Mouse (Mus musculus): ENCODE measurements around the gene Hist1h4d. TPM values are rescaled to one million over a fixed set of nuclear protein-coding genes. Genes with fewer than 3 reads are reported as not detected.
A peak's percentile ranks its signal among the peaks of the same experiment; 100 is the strongest.

The Hist1h4d gene
- total RNA-seq, 2 experiments from 2014 or later: 51.2 to 52.9 TPM

GRCm38 (mm10) chr13:23593051-23593770 lies 11.8 kb downstream of the Hist1h4d start:
- no peak for DNase-seq

GRCm38 (mm10) chr13:23595185-23595584 lies 13.8 kb downstream of the Hist1h4d start:
- no peak for DNase-seq

- DNase-seq: no peak
Measured at GRCm38 (mm10) chr13:23595622-23596372, 14.4 kb downstream of the Hist1h4d start.

- peak; percentile 76 to 91 for DNase-seq
Measured at GRCm38 (mm10) chr13:23597957-23598356, 16.6 kb downstream of the Hist1h4d start.

GRCm38 (mm10) chr13:23603182-23603699 lies 21.8 kb downstream of the Hist1h4d start:
- DNase-seq: no peak

- DNase-seq: no peak
Measured at GRCm38 (mm10) chr13:23604452-23604851, 23.1 kb downstream of the Hist1h4d start.

GRCm38 (mm10) chr13:23605052-23605451 lies 23.7 kb downstream of the Hist1h4d start:
- no peak for DNase-seq

GRCm38 (mm10) chr13:23609209-23609608 lies 27.8 kb downstream of the Hist1h4d start:
- no peak for DNase-seq

GRCm38 (mm10) chr13:23609844-23610243 lies 28.4 kb downstream of the Hist1h4d start:
- DNase-seq: no peak

- DNase-seq: no peak
Measured at GRCm38 (mm10) chr13:23610393-23610792, 29.0 kb downstream of the Hist1h4d start.

- no peak for DNase-seq
Measured at GRCm38 (mm10) chr13:23611638-23612037, 30.2 kb downstream of the Hist1h4d start.

- no peak for DNase-seq
Measured at GRCm38 (mm10) chr13:23620056-23620732, 38.8 kb downstream of the Hist1h4d start.

GRCm38 (mm10) chr13:23620733-23621531 lies 39.5 kb downstream of the Hist1h4d start, which contains the start of gene Hist1h2be:
Gene Hist1h2be (minus strand): TSS chr13:23621124.
- DNase-seq: peak; percentile 79 to 87

- peak; percentile 84 to 90 for DNase-seq
Measured at GRCm38 (mm10) chr13:23621532-23622174, 40.3 kb downstream of the Hist1h4d start.

- peak; percentile 92 to 93 for DNase-seq
Measured at GRCm38 (mm10) chr13:23622175-23622671, 40.8 kb downstream of the Hist1h4d start, which contains the start of gene Hist1h1e. Gene Hist1h1e (minus strand): TSS chr13:23622558.

GRCm38 (mm10) chr13:23622861-23623450 lies 41.6 kb downstream of the Hist1h4d start:
- DNase-seq: peak in 1 of 2 experiments; percentile 44

GRCm38 (mm10) chr13:23630653-23631052 lies 49.3 kb downstream of the Hist1h4d start:
- no peak for DNase-seq

Measured in heart, adult 18-20 months (tissue).